Mouse (Mus musculus) limb, embryonic 14.5 days (tissue): ENCODE results near the gene Synj1. TPM values are rescaled to one million over a fixed set of nuclear protein-coding genes. Genes with fewer than 3 reads are reported as not detected.

ENCODE experiments used
- ATAC-seq: fragments of 200-750 bp; cut with Nextera tagmentation; 2 replicates; pipeline ENCODE4 v1.8.0; 2017; ENCODE audit warnings: low read depth, moderate number of reproducible peaks, moderate TSS enrichment; ENCODE audit not compliant: low FRiP score
- DNase-seq: peaks from one replicate; pipeline ENCODE4 v3.0.0-alpha.2; 2015; ENCODE audit warnings: low spot score
- H3K27ac ChIP-seq: fragments of 300-500 bp; sonication (generic); replicated peaks from 2 replicates; pipeline ENCODE4 v1.5.1; 2014; ENCODE audit warnings: low read depth, mild to moderate bottlenecking, low read length, moderate library complexity, mixed read lengths
- H3K27me3 ChIP-seq: fragments of 300-500 bp; sonication (generic); 2 replicates; pipeline ENCODE4 v1.6.1; 2014; ENCODE audit warnings: low read length, mixed read lengths; ENCODE audit not compliant: control insufficient read depth, insufficient read depth
- H3K36me3 ChIP-seq: fragments of 300-500 bp; sonication (generic); 2 replicates; pipeline ENCODE4 v1.6.1; 2014; ENCODE audit warnings: mild to moderate bottlenecking, low read length, moderate library complexity, mixed read lengths; ENCODE audit not compliant: control insufficient read depth, insufficient read depth
- H3K4me1 ChIP-seq: fragments of 300-500 bp; sonication (generic); 2 replicates; pipeline ENCODE4 v1.6.1; 2014; ENCODE audit warnings: antibody characterized with exemption, low read length, mixed read lengths; ENCODE audit not compliant: control insufficient read depth, insufficient read depth
- H3K4me2 ChIP-seq: fragments of 300-500 bp; sonication (generic); replicated peaks from 2 replicates; pipeline ENCODE4 v1.6.1; 2014; ENCODE audit warnings: low read depth, mild to moderate bottlenecking, low read length, moderate library complexity; ENCODE audit not compliant: severe bottlenecking
- H3K4me3 ChIP-seq: fragments of 300-500 bp; sonication (generic); replicated peaks from 2 replicates; pipeline ENCODE4 v1.5.1; 2014; ENCODE audit warnings: low read length
- H3K9ac ChIP-seq: fragments of 300-500 bp; sonication (generic); 2 replicates; pipeline ENCODE4 v1.6.1; 2014; ENCODE audit warnings: mild to moderate bottlenecking, low read depth, low read length, moderate library complexity; ENCODE audit not compliant: severe bottlenecking
- H3K9me3 ChIP-seq: fragments of 300-500 bp; sonication (generic); 2 replicates; pipeline ENCODE4 v1.6.1; 2016; ENCODE audit warnings: low read length; ENCODE audit not compliant: control insufficient read depth
- POLR2A ChIP-seq: fragments of 200-500 bp; IDR thresholded peaks from 2 replicates; pipeline ENCODE4 v1.8.0; 2012; ENCODE audit warnings: inconsistent platforms, mild to moderate bottlenecking, moderate library complexity, borderline replicate concordance; ENCODE audit not compliant: insufficient read depth, insufficient read length; ENCODE audit errors: extremely low read depth
- WGBS: fragments of 180-500 bp; shearing (Covaris S2); extraction: QIAGEN DNeasy Blood & Tissue Kit; methylation state at CpG from one replicate; pipeline ENCODE4 v1.1.7; 2014; 5-methylcytosine and 5-hydroxymethylcytosine counted together
- polyA plus RNA-seq, 2 experiments: library from polyadenylated mRNA; depleted of rRNA in 1 of 2; stranded (reverse) in 1 of 2; unstranded in 1 of 2; fragments of >200 nt; fragmentation: Nextera tagmentation in 1 of 2; extraction: Ambion mirVana in 1 of 2; gene quantifications; 2 replicates each; pipeline versions ENCODE4 v1.2.1 to v1.2.3; 2012 to 2014

Gene Synj1
- polyA plus RNA-seq, 2 experiments: 14.5 to 19.2 TPM

GRCm38 (mm10) chr16:90996327-90997243 lies 14.5 kb downstream of the Synj1 start:
- no peak for TF ChIP-seq POLR2A
- Histone ChIP-seq H3K9ac (no peak overlapping the region), H3K27me3 (no peaks in the 10 kb centered on the region), H3K36me3 (no peaks in the 10 kb centered on the region), H3K4me1 (peaks cover 4% of the 10 kb centered on the region; the same call in 1 of the 2 replicates), H3K9me3 (no peaks in the 10 kb centered on the region), H3K4me2 (no peak overlapping the region), H3K4me3 (no peak overlapping the region), H3K27ac (no peak overlapping the region)
- DNase-seq: no peak
- no peak for ATAC-seq
- 61% methylated on average over 7 of the region's 7 CpGs for WGBS

- Histone ChIP-seq H3K4me2 (no peak overlapping the region), H3K9ac (no peak overlapping the region), H3K27ac (no peak overlapping the region), H3K9me3 (no peaks in the 10 kb centered on the region), H3K4me3 (no peak overlapping the region), H3K4me1 (peaks cover 4% of the 10 kb centered on the region; the same call in 1 of the 2 replicates), H3K27me3 (no peaks in the 10 kb centered on the region), H3K36me3 (no peaks in the 10 kb centered on the region)
- WGBS: 80% methylated on average over 5 of the region's 5 CpGs
- TF ChIP-seq POLR2A: no peak
- ATAC-seq (no peak), DNase-seq (no peak)
Measured at GRCm38 (mm10) chr16:90995498-90995897, 15.6 kb downstream of the Synj1 start.

- Histone ChIP-seq H3K36me3 (no peaks in the 10 kb centered on the region), H3K4me1 (peaks cover 4% of the 10 kb centered on the region; the same call in 1 of the 2 replicates), H3K27ac (no peak overlapping the region), H3K9me3 (no peaks in the 10 kb centered on the region), H3K4me3 (no peak overlapping the region), H3K9ac (no peak overlapping the region), H3K4me2 (no peak overlapping the region), H3K27me3 (no peaks in the 10 kb centered on the region)
- DNase-seq (no peak), ATAC-seq (no peak)
- TF ChIP-seq POLR2A: no peak
- WGBS: 49% methylated on average over 4 of the region's 4 CpGs
Measured at GRCm38 (mm10) chr16:90995023-90995422, 16.1 kb downstream of the Synj1 start.

GRCm38 (mm10) chr16:90989162-90989561 lies 21.9 kb downstream of the Synj1 start:
- no peaks in the 10 kb centered on the region for H3K36me3 ChIP-seq
- no peak for ATAC-seq
- DNase-seq: no peak
- no peaks in the 10 kb centered on the region for H3K9me3 ChIP-seq
- 92% methylated on average over 8 of the region's 8 CpGs for WGBS
- H3K27ac ChIP-seq: no peak overlapping the region
- no peak overlapping the region for H3K4me2 ChIP-seq
- no peak overlapping the region for H3K9ac ChIP-seq
- no peak for TF ChIP-seq POLR2A
- H3K4me3 ChIP-seq: no peak overlapping the region
- no peaks in the 10 kb centered on the region for H3K27me3 ChIP-seq
- no peaks in the 10 kb centered on the region for H3K4me1 ChIP-seq

- no peak overlapping the region for H3K27ac ChIP-seq
- no peaks in the 10 kb centered on the region for H3K27me3 ChIP-seq
- no peak for DNase-seq
- H3K4me3 ChIP-seq: no peak overlapping the region
- H3K9me3 ChIP-seq: no peaks in the 10 kb centered on the region
- WGBS: 94% methylated on average over 3 of the region's 3 CpGs
- no peak for TF ChIP-seq POLR2A
- H3K4me1 ChIP-seq: no peaks in the 10 kb centered on the region
- no peak overlapping the region for H3K4me2 ChIP-seq
- H3K36me3 ChIP-seq: no peaks in the 10 kb centered on the region
- H3K9ac ChIP-seq: no peak overlapping the region
- no peak for ATAC-seq
Measured at GRCm38 (mm10) chr16:90988665-90989064, 22.4 kb downstream of the Synj1 start.
